Mouse (Mus musculus) adrenal gland, postnatal 4 days (tissue): ENCODE measurements around the gene Pbrm1. TPM values are rescaled to one million over a fixed set of nuclear protein-coding genes. Genes with fewer than 3 reads are reported as not detected.

Experiments
- DNase-seq, 2 experiments: peaks; one replicate each; pipeline ENCODE4 v3.0.0; 2021 to 2022; ENCODE audit warnings: low spot score in 2 of 2, mixed read lengths in 2 of 2
- long read RNA-seq, 2 experiments: library from polyadenylated mRNA; stranded (forward); transcript quantifications; one replicate each; pipeline ENCODE4 v2.0.0; 2021
- total RNA-seq, 2 experiments: library from RNA; stranded (reverse); gene quantifications; 2 replicates each; pipeline ENCODE4 v1.2.3; 2021

The Pbrm1 gene
- 10 to 100 TPM; 71.4 to 77.5 TPM for total RNA-seq
- long read RNA-seq, experiment 1, partial matches to known transcripts = 2 of 4 reads
- long read RNA-seq, experiment 1, other reads (novel, unspliced or antisense) = 2 of 4 reads
- long read RNA-seq, experiment 2, partial matches to known transcripts = 15 of 19 reads
- long read RNA-seq, experiment 2, other reads (novel, unspliced or antisense) = 4 of 19 reads

DNA sequence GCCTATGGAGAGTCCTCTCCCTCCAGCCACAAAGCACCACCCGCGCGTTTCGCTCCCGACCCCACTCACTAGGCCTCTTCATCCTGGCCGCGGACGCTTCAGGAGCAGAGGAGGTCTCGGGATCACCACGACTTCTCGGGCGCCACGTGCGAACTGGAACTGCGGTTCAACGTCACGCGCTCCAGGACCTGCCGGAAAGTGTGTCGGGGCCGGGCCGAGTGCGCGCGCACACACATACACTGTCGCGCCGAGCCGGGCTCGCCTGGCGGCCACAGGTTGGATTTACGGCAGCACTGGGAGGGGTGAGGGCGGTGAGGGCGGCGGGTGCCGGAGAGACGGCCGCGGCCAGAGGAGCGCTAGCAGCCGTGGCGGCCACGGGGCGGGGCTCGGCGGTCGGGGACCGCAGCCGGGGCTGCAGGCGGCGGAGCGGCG, at the start of gene Pbrm1, which contains the start of gene Gnl3:
Gene Pbrm1 (plus strand): TSS at position 279 of the 432 bp plus-strand sequence.
Gene Gnl3 (minus strand): TSS at position 293 of the 432 bp plus-strand sequence.
- peak; percentile 93 to 95 for DNase-seq

DNA sequence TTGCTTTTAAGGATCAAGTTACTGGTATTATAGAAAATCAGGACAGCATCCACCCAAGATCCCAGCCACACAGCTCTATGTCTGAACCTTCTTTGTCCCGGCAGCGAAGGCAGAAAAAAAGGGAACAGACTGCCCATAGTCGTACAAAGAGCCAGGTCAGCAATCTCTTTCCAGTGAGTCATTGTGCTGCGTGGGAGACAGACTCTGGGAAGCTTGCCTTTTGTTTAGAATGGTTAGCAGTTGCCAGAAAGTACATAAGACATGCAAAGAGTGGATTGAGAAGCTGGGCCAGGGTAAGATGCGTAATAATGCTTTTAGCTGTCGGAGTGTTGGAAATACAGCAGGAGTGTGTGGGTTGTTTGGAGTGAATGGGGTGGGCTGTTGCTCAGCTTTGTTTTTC, 44.7 kb upstream of the Pbrm1 start:
- DNase-seq = no peak

DNA sequence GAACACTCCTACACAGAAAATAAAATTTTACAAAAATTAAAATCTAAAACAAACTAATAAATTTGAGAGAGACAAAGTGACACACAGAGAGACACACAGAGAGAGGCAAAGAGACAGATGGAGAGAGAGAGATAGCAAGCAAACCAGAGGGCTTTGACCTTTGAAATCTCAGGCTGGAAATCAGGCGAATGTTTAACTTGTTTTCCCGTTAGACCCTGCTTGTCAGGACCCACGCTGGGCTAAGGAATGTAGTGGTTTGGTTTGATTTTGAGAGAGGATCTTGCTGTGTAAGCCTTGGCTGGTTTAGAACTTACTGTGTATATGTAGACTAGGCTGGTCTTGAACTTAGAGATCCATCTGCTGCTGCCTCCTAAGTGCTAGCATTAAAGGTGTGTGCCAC, 42.7 kb upstream of the Pbrm1 start:
- no peak for DNase-seq

DNA sequence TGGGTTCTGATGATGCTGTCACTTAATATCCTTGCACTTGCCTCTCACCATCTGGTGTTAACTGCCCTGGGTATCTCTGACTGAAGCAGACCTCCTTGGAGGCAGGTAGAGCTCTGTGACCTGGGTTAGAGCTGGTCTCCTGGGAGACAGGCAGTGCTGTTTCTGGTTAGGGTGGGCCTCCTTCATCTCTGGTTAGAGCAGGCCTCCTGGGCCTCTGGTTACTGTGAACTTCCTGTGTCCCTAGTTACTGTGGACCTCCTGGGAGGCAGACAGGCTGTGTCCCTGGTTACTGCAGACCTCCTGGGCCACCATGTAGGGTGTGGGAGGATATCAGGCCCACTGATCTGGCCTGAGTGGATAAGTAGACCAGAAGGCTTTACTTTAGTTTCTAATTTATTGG, 22.5 kb upstream of the Pbrm1 start:
- no peak for DNase-seq

DNA sequence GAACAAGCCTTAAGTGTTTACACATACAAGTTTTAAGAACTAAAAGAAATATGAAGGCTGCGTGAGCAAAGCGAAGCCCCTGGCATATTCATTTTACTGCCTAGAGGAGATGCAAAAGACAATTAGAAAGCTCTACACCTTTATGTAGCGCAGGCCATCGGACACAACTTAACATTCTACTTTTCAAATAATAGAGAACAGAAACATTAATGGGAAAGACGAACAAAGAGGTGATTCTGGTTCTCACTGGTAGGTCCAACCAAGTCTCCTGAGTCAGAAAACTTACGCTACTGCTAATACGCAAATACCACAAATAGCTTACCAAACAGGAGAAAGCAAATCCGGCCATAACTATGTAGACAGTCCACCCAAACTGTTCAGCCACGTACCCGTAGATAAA, 18.6 kb upstream of the Pbrm1 start:
- no peak for DNase-seq

DNA sequence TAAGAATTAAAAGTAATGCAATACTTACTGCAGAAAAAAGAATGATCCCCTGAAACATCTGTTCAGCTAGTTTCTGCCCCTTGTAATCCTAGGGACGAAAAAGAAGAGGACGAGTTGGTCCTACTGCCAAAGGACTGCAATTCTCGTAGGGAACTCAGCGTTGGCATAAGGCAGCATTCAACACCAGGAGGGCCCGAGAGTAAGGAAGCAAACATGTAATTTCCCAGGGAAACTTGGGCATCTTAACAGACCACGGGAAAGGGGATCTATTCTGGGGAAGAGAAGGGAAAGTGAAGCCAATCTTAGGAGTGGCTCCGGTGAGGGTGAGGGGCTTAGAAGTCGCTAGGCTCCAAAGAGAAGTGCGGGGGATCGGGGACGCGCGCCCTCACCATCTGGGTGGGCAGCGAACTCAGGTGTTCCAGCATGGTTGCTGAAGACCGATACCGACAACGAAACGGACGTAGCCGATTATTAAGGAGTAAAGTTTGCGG, 18.1 kb upstream of the Pbrm1 start:
- DNase-seq = no peak

DNA sequence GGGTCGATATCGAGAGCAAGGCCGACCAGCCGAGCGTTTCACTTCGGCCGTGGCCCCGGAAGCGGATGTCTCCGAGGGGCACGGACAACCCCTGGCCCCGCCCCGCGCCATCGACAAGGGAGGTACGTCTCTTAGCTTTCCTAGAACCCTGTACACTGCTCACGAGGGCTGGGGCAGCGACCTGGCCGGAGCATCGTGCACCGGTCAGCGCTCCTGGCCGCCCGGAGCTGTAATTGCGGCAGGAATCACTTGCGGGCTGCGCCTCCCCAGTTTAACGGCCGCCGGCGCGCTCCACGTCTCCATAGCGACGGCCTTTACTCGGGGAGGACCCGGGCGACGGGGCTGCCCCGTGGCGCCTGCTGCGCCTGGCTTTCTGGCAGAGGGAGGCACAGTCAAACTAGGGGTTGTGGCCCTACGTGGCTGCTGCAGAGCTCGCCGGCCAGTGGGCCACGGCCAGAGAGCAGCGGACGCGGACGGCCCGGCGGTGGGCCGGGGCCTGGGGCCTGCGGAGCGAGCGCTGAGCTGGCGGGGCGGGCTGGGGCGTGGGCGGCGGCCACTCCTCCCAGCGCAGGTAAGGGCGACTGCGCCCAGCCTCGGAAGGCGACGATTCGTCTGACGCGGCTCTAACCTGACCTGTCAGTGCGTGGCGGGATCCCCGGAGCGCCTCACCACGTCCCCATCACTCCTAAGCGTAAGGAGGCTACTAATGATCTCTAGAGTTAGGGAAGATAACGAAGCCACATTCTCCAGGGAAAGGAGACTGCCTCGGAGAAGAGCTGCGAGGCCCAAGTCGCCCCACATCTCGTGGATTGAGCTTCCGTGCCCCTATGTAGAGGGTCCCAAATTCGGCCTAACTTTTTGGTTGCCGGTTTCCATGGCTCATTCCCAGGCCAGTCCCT, 17.4 kb upstream of the Pbrm1 start, which contains the start of the genes Glt8d1 and Spcs1:
Gene Glt8d1 (plus strand): TSS at position 94 of the 899 bp plus-strand sequence.
Gene Spcs1 (minus strand): TSS at position 366 of the 899 bp plus-strand sequence.
- peak; percentile 70 to 79 for DNase-seq

DNA sequence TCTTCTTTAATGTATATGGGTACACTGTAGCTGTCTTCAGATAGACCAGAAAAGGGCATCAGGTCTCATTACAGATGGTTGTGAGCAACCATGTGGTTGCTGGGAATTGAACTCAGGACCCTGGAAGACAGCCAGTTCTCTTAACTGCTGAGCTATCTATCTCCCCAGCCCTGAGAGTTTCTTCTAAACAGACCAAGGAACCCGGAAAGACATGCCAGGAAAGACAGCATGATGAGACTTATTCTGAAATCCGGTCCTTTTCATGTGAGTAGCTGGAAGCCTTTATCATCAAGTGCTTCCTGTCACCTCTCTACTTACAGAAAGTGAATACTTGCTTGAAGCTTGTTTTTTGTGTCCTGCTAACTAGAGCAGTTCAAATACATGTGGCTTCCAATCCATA, 14.4 kb upstream of the Pbrm1 start:
- DNase-seq = no peak

DNA sequence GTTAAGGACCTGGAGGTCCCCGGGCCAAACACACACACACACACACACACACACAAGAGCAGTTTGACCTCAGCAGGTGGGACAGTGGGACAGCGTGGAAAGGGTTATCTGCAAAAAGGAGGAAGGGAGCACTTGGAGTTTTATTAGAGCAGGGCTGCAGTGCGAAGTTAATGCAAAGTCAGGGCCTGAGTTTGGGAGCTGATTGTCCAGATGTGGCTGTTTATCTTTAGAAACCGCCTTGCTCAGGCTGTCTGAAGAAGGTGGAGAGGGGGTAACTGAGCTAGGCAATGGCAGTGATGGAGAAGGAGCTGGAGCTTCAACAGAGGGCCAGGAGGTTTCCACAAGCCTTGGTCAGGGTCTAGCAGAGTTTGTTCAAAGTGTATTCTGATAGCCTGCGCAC, 12.2 kb upstream of the Pbrm1 start:
- DNase-seq = no peak

DNA sequence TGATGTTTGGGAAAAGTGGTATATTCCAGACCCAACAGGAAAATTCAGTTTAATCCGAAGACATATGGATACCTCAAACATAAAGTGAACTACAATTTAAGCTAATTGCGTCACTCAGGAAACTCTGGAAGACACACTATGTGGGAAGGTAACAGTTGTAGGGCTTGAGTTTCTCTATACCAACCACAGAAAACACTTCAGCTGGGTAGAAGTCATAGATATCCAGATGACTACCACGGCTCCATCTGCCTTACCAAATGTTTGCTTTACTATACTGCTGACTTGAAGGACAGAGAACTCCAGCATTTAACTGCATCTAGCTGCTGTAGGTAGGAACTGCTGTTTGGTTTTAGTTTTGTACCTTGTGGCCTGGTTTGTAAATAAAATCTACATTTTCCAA, 7.3 kb upstream of the Pbrm1 start:
- DNase-seq = no peak

DNA sequence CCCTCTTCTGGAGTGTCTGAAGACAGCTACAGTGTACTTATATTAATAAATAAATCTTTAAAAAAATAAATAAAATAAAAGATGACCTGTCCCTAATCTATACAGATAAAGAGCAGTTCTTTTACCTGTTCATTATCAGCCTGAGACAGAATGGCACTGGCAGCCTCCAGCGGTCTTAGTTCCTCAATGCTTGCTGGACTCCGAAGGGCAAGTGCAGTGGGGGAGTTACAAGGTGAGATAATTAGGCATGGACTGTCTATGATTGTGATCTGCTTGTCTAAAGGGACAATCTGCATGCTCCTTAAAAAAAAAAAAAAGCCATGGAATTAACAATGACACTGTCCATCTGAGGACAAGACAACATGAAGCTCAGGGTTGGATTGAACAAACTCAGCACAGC, 5.0 kb upstream of the Pbrm1 start:
- no peak for DNase-seq

DNA sequence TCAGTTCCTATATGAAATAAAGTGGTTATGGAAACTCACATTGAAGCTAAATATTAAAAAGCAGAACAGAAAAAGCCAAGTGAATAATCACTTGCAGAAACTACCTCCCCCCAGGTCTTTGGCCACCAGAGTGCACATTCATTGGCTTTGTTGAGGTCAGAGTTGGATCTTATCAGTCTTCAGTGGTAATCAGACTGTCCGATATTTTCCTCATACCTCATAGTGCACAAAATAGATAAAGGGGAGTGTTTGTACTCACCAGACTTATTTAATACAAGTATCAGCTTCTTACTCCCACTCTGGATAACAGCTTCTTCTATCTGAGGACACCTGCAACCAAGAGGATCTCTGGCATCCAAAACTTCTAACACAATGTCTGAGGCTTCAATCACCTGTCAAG, 2.9 kb upstream of the Pbrm1 start:
- no peak for DNase-seq

DNA sequence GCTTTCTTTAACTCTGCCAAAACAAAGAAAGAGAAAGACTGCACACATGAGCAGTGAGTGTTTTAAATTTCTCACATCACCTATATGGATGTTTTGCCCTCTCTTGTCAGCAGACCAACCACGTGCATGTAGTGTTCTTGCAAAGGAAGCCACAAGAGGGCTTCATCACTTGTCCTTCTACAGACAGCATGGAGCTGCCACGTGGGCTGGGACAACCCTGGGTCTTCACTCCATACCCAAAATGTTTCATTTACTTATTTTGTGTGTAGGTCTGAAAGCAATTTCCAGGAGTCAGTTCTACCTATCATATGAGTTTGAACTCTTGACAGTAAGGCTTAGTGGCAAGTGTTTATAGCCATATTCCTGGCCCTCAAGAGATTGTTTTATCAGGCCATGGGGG, 1.1 kb upstream of the Pbrm1 start:
- DNase-seq = no peak

DNA sequence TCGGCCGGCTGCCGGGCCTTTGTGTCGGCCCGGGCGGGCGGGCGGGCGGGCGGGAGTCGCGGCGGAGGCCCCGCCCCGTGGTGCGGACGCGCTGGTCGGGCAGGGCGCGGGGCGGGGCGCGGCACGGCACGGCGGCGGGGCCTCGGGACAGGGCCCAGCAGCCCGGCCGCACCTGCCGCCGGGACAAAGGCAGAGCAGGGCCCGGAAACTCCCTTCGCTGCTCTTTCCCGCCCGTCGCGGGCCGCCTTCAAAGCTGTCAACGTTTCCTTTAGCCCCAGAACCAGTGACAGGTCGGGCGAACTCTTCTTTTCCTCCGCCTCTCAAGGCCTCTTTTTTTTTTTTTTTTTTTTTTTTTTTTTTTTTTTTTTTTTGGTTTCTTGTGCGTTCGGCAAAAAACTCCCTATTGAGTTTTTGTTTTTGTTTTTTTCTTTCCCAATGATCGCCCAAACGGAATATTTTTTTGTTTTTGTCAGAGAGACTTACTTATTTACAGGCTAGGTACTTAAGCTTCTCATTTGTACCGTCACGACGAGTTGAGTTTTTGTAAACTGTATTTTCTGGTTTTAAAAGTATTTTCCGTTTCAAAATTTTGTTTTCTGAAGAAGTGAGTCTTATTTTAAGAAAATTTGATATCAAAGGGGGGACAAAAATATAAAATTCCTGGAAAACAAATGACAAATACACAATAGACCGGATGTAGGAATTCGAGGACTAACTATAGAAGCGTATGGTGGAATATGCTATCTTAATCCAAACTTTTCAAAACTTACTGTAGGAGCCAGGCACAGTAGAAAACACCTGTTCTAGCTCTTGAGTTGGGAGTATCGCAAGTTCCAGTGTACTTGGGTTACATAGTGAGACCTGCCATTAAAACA, 630 bp downstream of the Pbrm1 start:
- DNase-seq = peak in 1 of 2 experiments; percentile 44

DNA sequence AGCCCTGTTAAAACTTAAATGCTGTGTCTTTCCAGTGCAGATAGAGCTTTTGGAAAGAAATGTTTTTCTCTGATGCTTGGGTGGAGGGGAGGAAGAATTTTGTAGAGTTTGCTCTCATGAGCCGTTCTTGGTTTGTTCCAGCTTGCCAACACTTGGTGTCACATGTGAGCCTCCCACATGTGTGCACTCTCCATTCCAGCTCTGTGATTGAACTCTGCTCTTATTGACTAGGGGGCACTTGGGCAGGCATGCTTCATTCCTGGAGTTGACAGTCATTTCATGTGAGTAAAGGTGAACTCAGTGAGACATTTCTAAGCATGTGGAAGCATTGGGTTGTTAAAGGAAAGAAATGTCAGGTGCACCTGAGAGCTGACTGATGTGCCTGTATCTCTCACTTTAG, 3.6 kb downstream of the Pbrm1 start:
- DNase-seq = no peak

DNA sequence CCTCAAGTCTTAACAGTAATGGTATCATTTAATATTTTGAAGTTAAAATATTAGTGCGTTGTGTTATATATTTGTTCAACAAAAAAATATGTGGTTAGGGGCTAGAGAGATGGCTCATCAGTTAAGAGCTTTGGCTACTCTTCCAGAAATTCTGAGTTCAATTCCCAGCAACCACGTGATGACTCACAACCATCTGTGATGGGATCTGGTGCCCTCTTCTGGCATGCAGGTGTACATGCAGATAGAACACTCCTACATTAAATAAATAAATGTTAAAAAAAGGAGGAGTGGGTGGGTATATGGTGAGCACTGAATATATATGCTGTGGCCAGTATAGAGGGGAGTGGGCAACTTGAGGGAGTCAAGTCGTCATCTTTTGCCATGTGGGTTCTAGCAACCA, 6.8 kb downstream of the Pbrm1 start:
- no peak for DNase-seq

DNA sequence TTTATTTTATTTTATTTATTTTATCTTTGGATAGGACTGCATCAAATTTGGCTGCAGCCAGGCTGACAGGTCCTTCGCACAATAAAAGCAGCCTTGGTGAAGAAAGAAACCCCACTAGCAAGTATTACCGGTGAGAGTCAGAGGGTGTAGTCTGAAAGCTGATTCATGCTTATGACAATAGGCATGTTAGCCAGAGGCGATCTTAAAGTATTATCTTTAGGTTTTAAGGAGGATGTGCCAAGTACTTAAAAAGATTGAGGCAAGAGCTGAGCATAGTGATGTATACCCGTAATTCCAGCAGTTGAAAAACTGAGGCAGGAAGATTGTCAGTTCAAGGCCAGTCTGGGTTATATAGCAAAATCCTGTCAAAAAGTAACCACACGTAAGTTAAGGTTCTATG, 26.4 kb downstream of the Pbrm1 start:
- no peak for DNase-seq

DNA sequence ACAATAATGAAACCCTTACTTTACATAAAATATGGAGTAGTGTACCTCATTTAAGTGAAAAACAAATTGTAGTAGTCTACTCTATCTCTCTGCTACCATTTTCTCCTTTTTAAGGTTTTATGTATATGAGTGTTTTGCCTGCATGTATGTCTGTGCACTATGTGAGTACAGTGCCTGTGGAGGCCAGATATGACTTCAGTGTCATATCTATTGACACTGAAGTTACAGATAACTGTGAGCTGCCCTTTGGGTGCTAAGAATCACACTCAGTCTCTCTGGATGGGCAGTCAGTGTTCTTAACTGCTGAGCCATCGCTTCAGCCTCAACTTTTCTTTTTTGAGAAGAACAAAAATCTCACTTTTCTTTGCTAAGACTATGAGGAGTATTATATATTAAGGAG, 26.9 kb downstream of the Pbrm1 start:
- DNase-seq = no peak

DNA sequence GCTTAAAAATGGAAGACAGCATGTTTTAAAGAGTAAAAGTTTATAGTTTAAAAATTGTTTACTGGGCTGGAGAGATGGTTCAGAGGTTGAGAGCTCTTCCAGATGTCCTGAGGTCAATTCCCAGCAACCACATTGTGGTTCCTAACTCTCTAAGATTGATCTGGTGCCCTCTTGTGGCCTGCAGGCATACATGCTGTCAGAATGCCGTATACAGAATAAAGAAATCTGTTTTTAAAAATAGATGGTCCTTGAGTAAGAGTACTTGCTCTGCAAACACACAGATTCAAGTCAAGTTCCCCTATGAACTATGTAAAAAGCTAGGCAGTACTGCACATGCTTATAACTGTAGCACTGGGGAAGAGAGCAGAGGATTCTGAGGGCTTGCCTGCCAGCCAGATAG, 43.3 kb downstream of the Pbrm1 start:
- DNase-seq = no peak

DNA sequence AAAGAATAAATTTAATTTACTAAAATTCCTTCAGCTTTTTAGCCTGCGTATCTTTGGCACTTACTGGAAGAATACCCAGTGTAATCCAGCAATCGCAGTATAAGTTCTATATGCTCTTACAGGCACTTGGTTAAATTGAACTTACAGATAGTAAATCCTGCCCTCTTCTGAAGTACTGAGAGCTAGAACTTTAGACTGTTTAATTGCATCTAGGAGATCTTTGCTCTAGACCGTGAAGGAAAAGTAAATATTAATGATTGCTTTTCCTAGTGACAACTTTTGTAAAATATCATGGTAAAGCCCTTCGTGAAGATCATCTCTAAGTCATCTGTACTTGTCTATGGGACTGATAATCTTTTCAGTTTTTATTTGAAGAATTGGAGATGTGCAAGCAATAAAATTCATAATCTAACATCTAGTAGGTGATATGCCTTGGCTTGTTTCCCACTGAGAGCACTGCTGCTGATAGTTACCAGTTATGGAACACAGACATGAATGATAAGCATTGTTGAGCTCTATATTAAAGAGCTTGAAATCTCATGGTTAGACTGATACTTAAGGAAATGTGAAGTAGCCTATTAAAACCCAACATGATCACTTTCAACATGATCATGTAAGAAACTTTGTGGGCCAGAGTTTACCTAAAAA, 50.3 kb downstream of the Pbrm1 start:
- no peak for DNase-seq
